Mouse (Mus musculus): ENCODE results near the gene Dlg1.

The Dlg1 gene

GRCm38 (mm10) chr16:31663379-31664286 lies at the start of gene Dlg1:
Gene Dlg1 (plus strand): TSS chr16:31663443.
- peak; percentile 76 for DNase-seq

GRCm38 (mm10) chr16:31616382-31616781 lies 46.9 kb upstream of the Dlg1 start:
- no peak for DNase-seq

DNA sequence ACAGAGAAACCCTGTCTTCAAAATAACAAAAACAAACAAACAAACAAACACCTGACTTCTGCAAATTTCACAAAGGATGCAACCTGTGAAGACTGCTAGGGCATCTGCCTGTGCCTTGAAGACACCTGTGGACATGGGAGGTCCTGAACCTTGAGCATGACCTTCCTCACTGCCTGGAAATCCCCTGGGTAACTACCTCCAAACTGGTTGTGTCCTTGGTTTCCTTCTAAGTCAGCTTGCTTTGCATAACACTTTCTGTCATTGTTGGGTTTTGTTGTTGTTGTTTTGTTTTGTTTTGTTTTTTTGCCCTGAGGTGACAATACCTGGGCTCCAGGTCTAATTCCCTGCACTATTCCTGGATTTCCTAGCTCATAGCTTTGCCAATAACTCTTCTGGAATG lies 46.1 kb upstream of the Dlg1 start:
- DNase-seq = no peak

GRCm38 (mm10) chr16:31617823-31618371 lies 45.3 kb upstream of the Dlg1 start:
- peak; percentile 54 for DNase-seq

DNA sequence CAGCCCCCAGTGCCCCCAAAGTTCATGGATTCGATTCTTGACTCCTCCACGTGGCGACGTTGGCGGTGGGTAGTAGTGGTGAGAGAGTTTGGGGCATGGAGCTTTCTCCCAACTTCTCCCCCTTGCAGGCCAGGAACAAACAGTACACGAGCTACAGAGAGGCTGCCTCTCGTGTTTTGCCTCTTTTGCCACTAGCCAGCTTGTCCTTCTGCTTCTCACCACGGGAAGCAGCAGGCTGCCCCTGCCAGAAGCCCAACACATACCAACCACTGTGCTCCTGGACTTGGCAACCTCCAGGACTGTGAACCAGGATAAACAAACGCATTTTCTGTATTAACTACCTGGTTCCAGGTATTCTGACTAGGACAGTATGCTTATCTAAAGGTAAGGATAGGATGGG lies 44.6 kb upstream of the Dlg1 start:
- no peak for DNase-seq

DNA sequence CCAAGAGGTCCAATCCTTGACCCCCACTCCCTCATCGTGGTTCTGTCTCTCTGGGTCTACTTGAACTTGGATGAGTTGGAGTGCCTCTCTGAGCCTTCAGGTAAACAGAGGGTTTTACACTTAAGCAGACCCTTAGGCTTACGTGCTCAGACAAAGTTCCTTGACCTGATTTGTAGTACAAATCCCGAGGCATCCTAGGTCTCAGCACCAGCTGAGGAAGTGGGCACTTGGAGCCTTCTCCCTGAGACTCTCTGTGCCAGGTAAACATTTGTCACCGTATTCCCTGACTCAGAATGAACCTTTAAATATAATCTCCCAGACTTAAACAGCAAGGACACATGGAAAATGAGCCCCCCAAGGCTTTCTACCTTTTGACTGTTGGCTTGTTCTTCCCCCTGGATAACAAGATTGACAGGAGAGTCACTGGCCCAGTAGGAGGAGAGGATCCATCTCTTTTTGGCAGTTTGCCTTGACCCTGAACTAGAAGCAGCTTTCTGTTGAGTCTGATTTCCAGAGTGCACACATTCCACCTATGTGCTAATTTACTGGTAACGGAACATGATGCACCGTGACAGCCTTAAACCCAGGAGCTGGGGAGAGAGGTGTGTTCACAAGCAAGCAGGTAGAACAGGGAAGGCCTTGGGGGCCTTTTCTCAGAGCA lies 43.4 kb upstream of the Dlg1 start:
- no peak for DNase-seq

- no peak for DNase-seq
These were observed 40.9 kb upstream of the Dlg1 start for GRCm38 (mm10) chr16:31622356-31622755.

DNA sequence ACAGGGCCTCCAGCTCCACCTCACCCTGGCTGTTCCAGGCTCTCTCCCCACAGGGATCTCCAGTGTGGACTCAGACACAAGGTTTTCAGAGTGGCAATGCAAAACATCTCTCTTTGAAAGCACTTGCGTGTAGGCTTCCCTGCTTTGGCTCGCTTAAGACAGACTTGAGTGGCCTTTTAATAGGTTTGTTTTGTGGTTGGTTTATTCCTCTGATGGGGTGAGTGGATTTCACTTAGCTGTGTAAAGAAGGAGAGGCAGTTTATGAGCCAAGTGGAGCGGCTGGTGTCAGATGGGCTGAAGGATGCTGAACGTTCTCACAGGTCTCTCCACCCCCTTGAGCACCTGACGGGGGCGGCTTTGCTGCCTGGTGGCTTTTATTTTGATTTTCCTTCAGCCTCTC lies 40.1 kb upstream of the Dlg1 start:
- DNase-seq = no peak

- DNase-seq = no peak
These were observed 38.5 kb upstream of the Dlg1 start for GRCm38 (mm10) chr16:31624749-31625148.

- DNase-seq = no peak
These were observed 36.9 kb upstream of the Dlg1 start for GRCm38 (mm10) chr16:31626331-31626730.

DNA sequence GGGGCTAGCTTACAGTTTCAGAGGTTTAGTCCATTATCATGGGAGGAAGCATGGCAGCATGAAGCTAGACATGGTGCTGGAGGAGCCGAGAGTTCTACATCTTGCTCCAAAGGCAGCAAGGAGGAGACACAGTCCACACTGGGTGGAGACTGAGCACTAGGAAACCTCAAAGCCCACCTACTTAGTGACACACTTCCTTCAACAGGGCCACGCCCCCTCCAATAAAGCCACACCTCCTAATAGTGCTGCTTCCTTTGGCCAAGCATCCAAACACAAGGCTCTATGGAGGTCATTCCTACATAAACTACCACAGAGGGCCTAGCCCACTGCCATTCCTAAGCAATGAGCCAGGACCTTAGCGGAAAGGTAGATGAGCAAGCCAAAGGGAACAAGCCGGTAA lies 32.9 kb upstream of the Dlg1 start:
- no peak for DNase-seq

GRCm38 (mm10) chr16:31631046-31631445 lies 32.2 kb upstream of the Dlg1 start:
- DNase-seq = no peak

- no peak for DNase-seq
These were observed 28.9 kb upstream of the Dlg1 start for GRCm38 (mm10) chr16:31634371-31634770.

DNA sequence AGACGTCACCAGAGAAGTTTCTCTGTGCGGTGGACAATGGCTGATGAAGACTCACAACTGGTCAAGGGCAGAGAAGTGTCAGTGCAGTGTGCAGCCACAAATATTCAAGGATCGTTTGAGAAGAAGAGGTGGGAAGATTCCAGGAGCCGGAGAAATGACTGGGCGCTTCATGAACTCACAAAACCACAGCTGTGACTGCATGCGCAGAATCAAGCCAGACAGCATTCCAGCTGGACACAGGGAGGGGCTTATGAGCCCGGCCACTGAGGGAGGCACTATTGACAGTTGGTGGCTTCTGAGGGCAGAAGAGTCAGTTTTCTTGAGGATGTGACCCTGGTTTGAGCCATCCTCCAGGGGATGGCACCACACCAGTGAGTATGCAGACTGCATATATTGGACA lies 24.9 kb upstream of the Dlg1 start:
- DNase-seq = no peak

DNA sequence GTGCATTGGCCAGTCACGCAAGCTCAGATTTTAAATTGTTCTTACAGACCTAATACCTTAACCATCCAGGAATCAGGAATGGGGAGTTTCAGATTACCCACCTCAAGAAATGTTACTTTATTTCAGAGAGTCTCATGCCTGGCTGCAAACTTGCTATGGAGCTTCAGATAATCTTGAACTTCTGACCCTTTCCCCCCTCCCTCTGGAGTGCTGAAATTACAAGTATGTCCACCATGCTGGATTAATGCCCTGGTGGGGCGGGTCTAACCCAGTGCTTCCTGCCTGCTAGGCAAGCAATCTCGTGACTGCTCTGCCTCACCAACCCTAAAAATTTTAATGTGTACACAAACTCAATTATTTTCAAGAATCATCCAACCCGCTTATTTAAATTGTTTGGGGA lies 23.3 kb upstream of the Dlg1 start:
- no peak for DNase-seq

GRCm38 (mm10) chr16:31641776-31642175 lies 21.5 kb upstream of the Dlg1 start:
- DNase-seq = no peak

GRCm38 (mm10) chr16:31647221-31647620 lies 16.0 kb upstream of the Dlg1 start:
- no peak for DNase-seq

- no peak for DNase-seq
These were observed 12.5 kb upstream of the Dlg1 start for GRCm38 (mm10) chr16:31650788-31651187.

- DNase-seq = no peak
These were observed 11.7 kb upstream of the Dlg1 start for GRCm38 (mm10) chr16:31651541-31651940.

- DNase-seq = no peak
These were observed 11.0 kb upstream of the Dlg1 start for GRCm38 (mm10) chr16:31652115-31652843.

GRCm38 (mm10) chr16:31653616-31654015 lies 9.6 kb upstream of the Dlg1 start:
- DNase-seq = no peak

GRCm38 (mm10) chr16:31654021-31654420 lies 9.2 kb upstream of the Dlg1 start:
- no peak for DNase-seq

DNA sequence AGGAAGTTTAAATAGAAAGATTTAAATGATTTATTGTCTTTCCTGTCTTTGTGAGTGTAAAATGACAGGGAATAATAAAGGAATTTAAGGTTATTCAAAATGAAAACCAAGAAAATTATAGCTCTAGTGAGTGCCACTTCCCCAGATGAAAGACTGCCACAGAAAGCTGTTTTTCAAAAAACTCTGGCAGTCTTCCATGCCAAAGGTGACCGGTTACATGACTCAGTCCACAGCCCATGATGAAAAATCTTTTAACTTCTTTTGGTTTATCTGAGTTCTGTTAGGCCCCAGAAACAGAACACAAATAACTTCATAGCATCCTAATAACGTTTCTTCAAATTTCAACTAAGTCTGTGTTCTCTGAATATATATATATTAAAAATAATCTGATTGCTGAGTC lies 7.7 kb upstream of the Dlg1 start:
- DNase-seq = no peak
